ENCODE assay signal across 10 mouse cellular contexts in genomic region chr6:22019637-22020036, GRCm38 (mm10). TPM values are rescaled to one million over a fixed set of nuclear protein-coding genes. Genes with fewer than 3 reads are reported as not detected.
DNase-seq lines count a peak whose midpoint lies in the region; ATAC-seq and TF ChIP-seq lines count a peak whose summit lies in the region.
"Had no signal": no experiment of that assay in that cellular context is flagged by ENCODE, and none has a peak within 500 bp of the region (broad histone marks: within the 10 kb centered on the region; RNA-seq: fewer than 3 reads in every experiment).

No protein-coding gene starts in this region.

- H3K27me3 ChIP-seq in lung, embryonic 14.5 days (ENCODE audit: insufficient read depth, low read length): no peaks in the 10 kb centered on the region
- H3K27me3 ChIP-seq: stomach, embryonic 15.5 days had no signal

- H3K9me3 ChIP-seq in lung, embryonic 14.5 days (ENCODE audit: low read depth, low read length): no peaks in the 10 kb centered on the region
- H3K9me3 ChIP-seq: stomach, embryonic 15.5 days had no signal

- WGBS in lung, embryonic 14.5 days: 44% methylated on average over 10 of the region's 10 CpGs
- 23% methylated on average over 10 of the region's 10 CpGs for WGBS in lung, adult 2 months

- 0 out of 2 replicates have a peak, but pooled peaks cover 4% of the 10 kb centered on the region for H3K4me1 ChIP-seq in lung, embryonic 14.5 days (ENCODE audit: insufficient read depth)
- H3K4me1 ChIP-seq in lung, adult 2 months (ENCODE audit: control insufficient read depth, insufficient read depth, low read length): peaks cover 3% of the 10 kb centered on the region

- peak; percentile 47 for DNase-seq in adrenal gland, postnatal 10 days
- DNase-seq in adrenal gland, adult 8-10 months: no peak
- DNase-seq in lung, embryonic 14.5 days: peak; percentile 50
- no peak for DNase-seq in lung, adult 2 months
- DNase-seq in heart, postnatal 4 days: peak; percentile 44
- no peak for DNase-seq in ovary, postnatal 14 days (ENCODE audit: low spot score)
- no peak for DNase-seq in adrenal gland, adult (ENCODE audit: inconsistent age in 2 of 2, low spot score in 1 of 2)

- ATAC-seq in lung, embryonic 14.5 days (ENCODE audit: insufficient read depth): no peak
- peak; percentile 82 for ATAC-seq in megakaryocyte progenitor cell, adult 5-6 weeks (replicated peaks; ENCODE audit: poor library complexity)
- ATAC-seq: Patski had no signal

- no peak for TF ChIP-seq POLR2A in lung, adult 2 months (IDR thresholded peaks at IDR 0.05; ENCODE audit: borderline replicate concordance, extremely low read depth, low read depth, low read length)

- TF ChIP-seq CTCF in lung, embryonic 14.5 days (IDR thresholded peaks at IDR 0.05; ENCODE audit: low read depth): no peak
- no peak for TF ChIP-seq CTCF in lung, adult 2 months (IDR thresholded peaks at IDR 0.05; ENCODE audit: insufficient read depth, low read length)

- no peak overlapping the region for H3K27ac ChIP-seq in lung, embryonic 14.5 days (ENCODE audit: low read depth)

- no peak overlapping the region for H3K4me2 ChIP-seq in lung, embryonic 14.5 days
- H3K4me2 ChIP-seq: stomach, embryonic 15.5 days had no signal

- H3K36me3 ChIP-seq in lung, embryonic 14.5 days (ENCODE audit: insufficient read depth): no peaks in the 10 kb centered on the region
- H3K36me3 ChIP-seq: stomach, embryonic 15.5 days had no signal

- H3K4me3 ChIP-seq in lung, embryonic 14.5 days (ENCODE audit: low read depth, low read length): no peak overlapping the region
- no peak overlapping the region for H3K4me3 ChIP-seq in lung, adult 2 months (replicated peaks; ENCODE audit: extremely low read depth, low read depth, low read length)
- H3K4me3 ChIP-seq: stomach, embryonic 15.5 days had no signal

- no peak overlapping the region for H3K9ac ChIP-seq in lung, embryonic 14.5 days
- H3K9ac ChIP-seq: stomach, embryonic 15.5 days had no signal

RNA-seq across cellular contexts. Expression of gene Cped1, which starts 33.9 kb away (rescaled TPM):
- 10 to 100 TPM; 25.6 to 27.2 TPM for total RNA-seq in adrenal gland, postnatal 10 days (2021)
- 10 to 100 TPM; 49.0 to 62.4 (median 51.9) TPM for total RNA-seq in adrenal gland, adult 8-10 months (2022)
- 36.9 and 42.0 TPM in 2 replicates for polyA plus RNA-seq in lung, embryonic 14.5 days (2014; fragmentation: Nextera tagmentation; extraction: Ambion mirVana)
- 23.2 and 29.4 TPM in 2 replicates for polyA plus RNA-seq in lung, adult 2 months (2012; rRNA removed)
- total RNA-seq in heart, postnatal 4 days (2021): 1 to 10 TPM; 7.2 to 9.9 TPM
- 1.1 and 6.0 TPM in 2 replicates for total RNA-seq in megakaryocyte progenitor cell, adult 5-6 weeks (2015)
- 1.2 and 3.2 TPM in 2 replicates for total RNA-seq in megakaryocyte progenitor cell, adult 5-6 weeks (2017)

Comparison
In these comparisons a context has a peak if more than half of its experiments do, and no peak if none do; other contexts are left out.
1. DNase-seq: peak in adrenal gland, postnatal 10 days (single experiment), lung, embryonic 14.5 days (single experiment) and heart, postnatal 4 days (single experiment); none in adrenal gland, adult 8-10 months (single experiment), lung, adult 2 months (single experiment), ovary, postnatal 14 days (single experiment) and adrenal gland, adult (0 of 2).